Mouse (Mus musculus): ENCODE data around the gene Vmn1r151. TPM values are rescaled to one million over a fixed set of nuclear protein-coding genes. Genes with fewer than 3 reads are reported as not detected.
"Not testable (repeated sequence)": the region's sequence is repeated elsewhere in the genome, so short reads cannot be mapped to it uniquely, and the experiment has no call there.

The Vmn1r151 gene
- not detected in 2 replicates for polyA plus RNA-seq (2014; fragmentation: Nextera tagmentation; extraction: Ambion mirVana)

DNA sequence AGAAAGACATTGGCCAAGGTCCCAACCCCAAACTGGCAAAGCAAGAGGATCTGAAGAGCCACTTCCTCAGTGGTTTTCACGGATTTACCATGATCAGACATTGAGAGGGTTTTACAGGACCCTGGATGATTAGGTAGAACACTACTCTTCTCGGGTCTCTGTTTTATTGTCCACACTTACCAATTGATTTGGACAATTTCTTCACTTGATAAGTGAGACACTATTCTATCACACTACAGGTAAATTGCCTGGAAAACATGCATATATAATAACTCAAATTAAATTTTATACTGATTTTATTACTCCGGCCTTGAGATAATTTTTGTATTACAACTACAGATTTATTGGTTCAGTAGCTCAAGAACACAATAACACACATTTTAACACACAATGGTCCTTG, at the start of gene Vmn1r151:
Gene Vmn1r151, minus strand, starts transcription at position 101 of the 400 bp plus-strand sequence.
- not testable (repeated sequence) for ATAC-seq (ENCODE audit: insufficient number of reproducible peaks, insufficient read depth, low FRiP score, low read depth)
- WGBS: 35% methylated on average over 1 of the region's 3 CpGs

DNA sequence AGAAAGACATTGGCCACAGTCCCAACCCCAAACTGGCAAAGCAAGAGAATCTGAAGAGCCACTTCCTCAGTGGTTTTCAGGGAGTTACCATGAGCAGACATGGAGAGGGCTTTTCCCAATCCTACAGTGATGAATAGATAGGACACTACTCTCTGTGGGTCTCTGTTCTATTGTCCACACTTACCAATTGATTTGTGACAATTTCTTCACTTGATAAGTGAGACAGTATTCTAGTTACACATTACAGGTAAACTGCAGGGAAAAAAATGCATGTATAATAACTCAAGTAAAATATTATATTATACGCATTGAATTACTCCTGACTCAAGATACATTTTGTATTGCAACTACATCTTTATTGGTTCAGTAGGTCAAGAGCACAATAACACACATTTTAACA, 35.3 kb upstream of the Vmn1r151 start, which contains the start of gene Gm8677:
Gene Gm8677, minus strand, starts transcription at position 101 of the 400 bp plus-strand sequence.
- WGBS: no CpG with 5 or more reads among the region's 1 CpGs
- ATAC-seq (ENCODE audit: insufficient number of reproducible peaks, insufficient read depth, low FRiP score, low read depth); H3K4me1 ChIP-seq (ENCODE audit: control insufficient read depth, insufficient read depth, low read length): not testable (repeated sequence)

More for the DNA sequence above, at the start of gene Vmn1r151:
- not testable (repeated sequence) for H3K9me3 ChIP-seq (ENCODE audit: control insufficient read depth, low read depth, low read length); H3K27ac ChIP-seq (ENCODE audit: low read length); H3K4me2 ChIP-seq (replicated peaks; ENCODE audit: low read depth, low read length); H3K4me1 ChIP-seq (ENCODE audit: control insufficient read depth, insufficient read depth, low read length); H3K36me3 ChIP-seq (ENCODE audit: control insufficient read depth, insufficient read depth, low read length); H3K4me3 ChIP-seq (ENCODE audit: low read depth, low read length); H3K9ac ChIP-seq (replicated peaks; ENCODE audit: low read depth, low read length); H3K27me3 ChIP-seq (ENCODE audit: control insufficient read depth, insufficient read depth, low read length)

GRCm38 (mm10) chr7:22522667-22523066, 23.2 kb upstream of the Vmn1r151 start, which contains the start of gene Vmn1r152:
TSS of gene Vmn1r152 (plus strand) at chr7:22522967.
- H3K4me3 ChIP-seq (ENCODE audit: low read depth, low read length); H3K9ac ChIP-seq (replicated peaks; ENCODE audit: low read depth, low read length); H3K27me3 ChIP-seq (ENCODE audit: control insufficient read depth, insufficient read depth, low read length); H3K27ac ChIP-seq (ENCODE audit: low read length); H3K4me1 ChIP-seq (ENCODE audit: control insufficient read depth, insufficient read depth, low read length); H3K36me3 ChIP-seq (ENCODE audit: control insufficient read depth, insufficient read depth, low read length); H3K9me3 ChIP-seq (ENCODE audit: control insufficient read depth, low read depth, low read length); H3K4me2 ChIP-seq (replicated peaks; ENCODE audit: low read depth, low read length); ATAC-seq (ENCODE audit: insufficient number of reproducible peaks, insufficient read depth, low FRiP score, low read depth): not testable (repeated sequence)
- WGBS: no CpG with 5 or more reads among the region's 3 CpGs

More for the DNA sequence above, 35.3 kb upstream of the Vmn1r151 start, which contains the start of gene Gm8677:
- H3K4me2 ChIP-seq (replicated peaks; ENCODE audit: low read depth, low read length); H3K9me3 ChIP-seq (ENCODE audit: control insufficient read depth, low read depth, low read length); H3K27me3 ChIP-seq (ENCODE audit: control insufficient read depth, insufficient read depth, low read length); H3K27ac ChIP-seq (ENCODE audit: low read length); H3K4me3 ChIP-seq (ENCODE audit: low read depth, low read length); H3K9ac ChIP-seq (replicated peaks; ENCODE audit: low read depth, low read length); H3K36me3 ChIP-seq (ENCODE audit: control insufficient read depth, insufficient read depth, low read length): not testable (repeated sequence)

GRCm38 (mm10) chr7:22463975-22464374, 35.5 kb downstream of the Vmn1r151 start, which contains the start of gene Gm10665:
TSS of gene Gm10665 (minus strand) at chr7:22464075.
- ATAC-seq (ENCODE audit: insufficient number of reproducible peaks, insufficient read depth, low FRiP score, low read depth); H3K4me2 ChIP-seq (replicated peaks; ENCODE audit: low read depth, low read length); H3K27ac ChIP-seq (ENCODE audit: low read length); H3K4me3 ChIP-seq (ENCODE audit: low read depth, low read length); H3K27me3 ChIP-seq (ENCODE audit: control insufficient read depth, insufficient read depth, low read length); H3K36me3 ChIP-seq (ENCODE audit: control insufficient read depth, insufficient read depth, low read length); H3K9ac ChIP-seq (replicated peaks; ENCODE audit: low read depth, low read length); H3K4me1 ChIP-seq (ENCODE audit: control insufficient read depth, insufficient read depth, low read length); H3K9me3 ChIP-seq (ENCODE audit: control insufficient read depth, low read depth, low read length): not testable (repeated sequence)
- WGBS: no CpG with 5 or more reads among the region's 5 CpGs

Other genes starting within 250 kb of the Vmn1r151 start
- not detected in 2 replicates for gene Gm4187, start 170.0 kb downstream of the Vmn1r151 start, polyA plus RNA-seq (2014; fragmentation: Nextera tagmentation; extraction: Ambion mirVana)
- gene Gm8660, start 128.6 kb downstream of the Vmn1r151 start, polyA plus RNA-seq (2014; fragmentation: Nextera tagmentation; extraction: Ambion mirVana): not detected in 2 replicates
- gene Vmn1r148, start 86.1 kb downstream of the Vmn1r151 start, polyA plus RNA-seq (2014; fragmentation: Nextera tagmentation; extraction: Ambion mirVana): not detected in 2 replicates
- gene Vmn1r149, start 61.4 kb downstream of the Vmn1r151 start, polyA plus RNA-seq (2014; fragmentation: Nextera tagmentation; extraction: Ambion mirVana): not detected in 2 replicates
- not detected in 2 replicates for gene Gm10665, start 35.6 kb downstream of the Vmn1r151 start, polyA plus RNA-seq (2014; fragmentation: Nextera tagmentation; extraction: Ambion mirVana)
- gene Vmn1r152, start 23.3 kb upstream of the Vmn1r151 start, polyA plus RNA-seq (2014; fragmentation: Nextera tagmentation; extraction: Ambion mirVana): not detected in 2 replicates
- not detected in 2 replicates for gene Gm8677, start 35.2 kb upstream of the Vmn1r151 start, polyA plus RNA-seq (2014; fragmentation: Nextera tagmentation; extraction: Ambion mirVana)
- gene Gm4201, start 65.7 kb upstream of the Vmn1r151 start, polyA plus RNA-seq (2014; fragmentation: Nextera tagmentation; extraction: Ambion mirVana): not detected in 2 replicates
- gene Gm4565, start 88.4 kb upstream of the Vmn1r151 start, polyA plus RNA-seq (2014; fragmentation: Nextera tagmentation; extraction: Ambion mirVana): not detected in 2 replicates
- gene Vmn1r155, start 158.3 kb upstream of the Vmn1r151 start, polyA plus RNA-seq (2014; fragmentation: Nextera tagmentation; extraction: Ambion mirVana): not detected in 2 replicates
- gene Gm8693, start 192.6 kb upstream of the Vmn1r151 start, polyA plus RNA-seq (2014; fragmentation: Nextera tagmentation; extraction: Ambion mirVana): not detected in 2 replicates
- gene Gm4567, start 220.0 kb upstream of the Vmn1r151 start, polyA plus RNA-seq (2014; fragmentation: Nextera tagmentation; extraction: Ambion mirVana): not detected in 2 replicates

Data from stomach, embryonic 14.5 days (tissue).